Mouse (Mus musculus) ES-Bruce4 (cell line): Measurements from ENCODE around the gene Klhl26.

Experiments used
- CTCF ChIP-seq: IDR thresholded peaks from one replicate; pipeline ENCODE4 v1.8.1; 2011; ENCODE audit warnings: low read depth, low read length
- EP300 ChIP-seq: IDR thresholded peaks from 2 replicates; pipeline ENCODE4 v1.6.1; 2011; ENCODE audit warnings: low read depth, low read length; ENCODE audit not compliant: insufficient read depth
- POLR2A ChIP-seq: IDR thresholded peaks from one replicate; pipeline ENCODE4 v1.8.1; 2011; ENCODE audit warnings: low read length; ENCODE audit not compliant: insufficient read depth

DNA sequence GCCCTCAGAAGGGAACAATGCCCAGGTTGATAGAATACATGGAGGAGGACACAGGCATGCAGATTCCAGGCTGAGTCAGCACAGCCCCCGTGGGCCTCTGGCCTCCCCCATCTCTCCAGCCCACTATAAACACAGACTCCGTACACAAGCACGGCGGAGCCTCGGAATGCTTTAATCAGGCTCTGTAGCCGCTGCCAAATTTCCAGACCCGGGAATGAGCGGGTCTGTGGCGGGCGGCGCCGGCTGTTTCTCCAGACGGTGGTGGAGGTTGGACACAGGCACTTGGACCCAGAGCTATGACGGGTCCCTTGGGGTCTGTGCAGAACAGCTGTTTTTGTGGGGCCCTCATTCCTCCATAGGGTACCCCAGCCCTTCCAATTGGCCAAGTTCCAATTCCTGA lies 57.8 kb downstream of the Klhl26 start:
- no peak for TF ChIP-seq POLR2A
- TF ChIP-seq CTCF, result no peak
- TF ChIP-seq EP300, result no peak
